Mouse (Mus musculus) gastrocnemius, postnatal 10 days (tissue): Measurements from ENCODE around the gene Shroom1. TPM values are rescaled to one million over a fixed set of nuclear protein-coding genes. Genes with fewer than 3 reads are reported as not detected.

Experiments used
- DNase-seq: peaks from one replicate; pipeline ENCODE4 v3.0.0; 2021; ENCODE audit warnings: mixed read lengths
- total RNA-seq, 2 experiments: library from RNA; stranded (reverse); gene quantifications; 2 replicates each; pipeline ENCODE4 v1.2.3; 2021

Shroom1 gene
- total RNA-seq, 2 experiments from 2014 or later: 0.45 to 0.54 TPM

DNA sequence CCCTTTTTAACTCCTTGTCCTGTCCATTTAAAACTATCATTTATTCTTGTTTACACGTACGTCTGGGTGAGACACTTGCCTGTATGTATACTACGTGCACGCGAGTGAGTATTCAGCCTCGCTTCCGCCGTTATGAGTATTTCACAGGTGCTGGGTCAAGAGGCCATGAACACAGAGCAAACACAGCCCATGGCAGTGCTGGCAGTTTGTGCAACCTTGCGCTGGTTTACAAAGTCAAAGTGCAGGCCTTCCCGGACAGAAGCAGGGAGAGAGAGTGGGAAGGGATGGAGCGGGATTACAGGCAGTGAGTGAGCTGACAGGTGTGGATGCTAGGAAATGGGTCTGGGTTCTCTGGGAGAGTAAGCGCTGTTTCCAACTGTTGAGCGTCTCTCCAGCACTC, 10.8 kb upstream of the Shroom1 start:
- DNase-seq: no peak

DNA sequence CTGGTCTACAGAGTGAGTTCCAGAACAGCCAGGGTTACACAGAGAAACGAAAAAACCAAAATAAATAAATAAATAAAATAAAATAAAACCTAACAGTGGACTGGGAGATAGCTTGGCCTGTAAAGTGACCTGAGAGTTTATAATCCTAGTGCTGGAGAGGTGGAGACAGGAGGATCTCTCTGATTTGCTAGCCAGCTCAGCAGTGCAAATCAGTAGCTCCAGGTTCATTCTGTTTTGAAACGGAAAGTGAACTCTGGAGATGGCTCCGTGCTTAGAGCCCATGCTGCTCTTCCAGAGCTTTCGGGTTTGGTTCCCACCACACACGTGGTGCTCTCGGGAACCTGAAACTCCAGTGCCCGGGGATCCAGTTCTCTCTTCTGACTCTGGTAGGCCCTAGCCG, 9.0 kb upstream of the Shroom1 start:
- no peak for DNase-seq

GRCm38 (mm10) chr11:53448529-53448928, 8.5 kb upstream of the Shroom1 start:
- peak; percentile 47 for DNase-seq

- DNase-seq: no peak
Measured at GRCm38 (mm10) chr11:53450070-53450705, 6.8 kb upstream of the Shroom1 start.

DNA sequence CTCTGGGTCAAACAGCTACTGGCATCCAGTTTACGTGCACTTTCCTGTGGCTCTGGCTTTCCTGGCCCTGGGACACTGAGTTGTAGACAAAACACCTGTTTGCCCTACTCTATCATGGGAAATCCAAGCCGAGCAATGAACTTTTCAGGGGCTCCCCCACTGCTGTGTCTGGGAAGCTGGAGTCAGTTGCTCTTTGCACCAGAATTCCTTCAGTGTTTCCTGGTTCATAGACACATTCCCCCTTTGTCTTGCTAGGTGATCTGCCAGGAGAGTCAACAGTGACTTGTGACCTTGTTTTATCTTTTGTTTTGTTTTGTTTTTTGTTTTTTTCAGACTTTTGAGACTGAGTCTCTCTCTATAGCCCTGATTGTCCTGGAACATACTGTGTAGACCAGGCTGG, 5.6 kb upstream of the Shroom1 start:
- no peak for DNase-seq

- no peak for DNase-seq
Measured at GRCm38 (mm10) chr11:53452396-53452795, 4.6 kb upstream of the Shroom1 start.

- no peak for DNase-seq
Measured at GRCm38 (mm10) chr11:53453031-53453430, 4.0 kb upstream of the Shroom1 start.

DNA sequence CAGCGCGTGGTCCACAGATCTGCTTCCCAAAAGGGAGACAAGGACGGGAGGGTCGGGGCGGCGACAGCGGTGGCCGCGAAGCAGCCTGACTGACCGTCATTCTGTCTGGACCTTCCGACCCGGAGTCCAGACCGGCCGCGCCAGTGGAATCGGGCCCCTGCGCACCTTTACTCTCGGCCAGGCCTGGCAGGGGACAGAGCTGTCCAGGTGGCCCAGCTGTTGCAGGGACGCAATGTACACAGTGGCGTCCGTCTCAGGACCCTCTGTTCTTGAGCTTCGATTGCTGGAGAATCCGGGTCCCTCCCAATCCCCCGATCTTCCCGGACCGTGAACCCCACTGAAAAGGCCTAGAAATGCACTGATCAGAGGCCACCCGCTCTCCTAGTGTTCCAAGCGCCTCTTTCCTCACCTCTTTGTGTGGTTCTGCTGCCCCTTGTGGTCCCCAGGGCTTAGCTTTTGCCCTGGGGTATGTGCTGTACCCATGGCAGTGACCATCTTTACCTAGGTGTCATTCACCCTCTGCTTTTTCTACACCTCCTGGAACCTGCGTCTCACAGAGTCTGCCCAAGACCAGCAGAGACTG, 458 bp downstream of the Shroom1 start:
- no peak for DNase-seq

DNA sequence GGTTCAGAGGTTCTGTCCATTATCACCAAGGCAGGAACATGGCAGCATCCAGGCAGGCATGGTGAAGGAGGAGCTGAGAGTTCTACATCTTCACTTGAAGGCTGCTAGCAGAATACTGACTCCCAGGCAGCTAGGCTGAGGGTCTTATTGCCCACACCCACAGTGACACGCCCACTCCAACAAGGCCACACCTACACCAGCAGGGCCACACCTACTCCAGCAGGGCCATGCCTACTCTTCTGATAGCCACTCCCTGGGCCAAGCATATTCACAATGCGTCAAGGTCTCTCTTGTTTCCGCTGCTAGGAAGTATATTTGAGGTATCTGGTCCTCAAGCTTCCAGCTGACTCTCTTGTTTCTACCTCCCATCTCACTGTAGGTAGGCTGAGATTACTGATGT, 2.0 kb downstream of the Shroom1 start:
- DNase-seq: no peak

DNA sequence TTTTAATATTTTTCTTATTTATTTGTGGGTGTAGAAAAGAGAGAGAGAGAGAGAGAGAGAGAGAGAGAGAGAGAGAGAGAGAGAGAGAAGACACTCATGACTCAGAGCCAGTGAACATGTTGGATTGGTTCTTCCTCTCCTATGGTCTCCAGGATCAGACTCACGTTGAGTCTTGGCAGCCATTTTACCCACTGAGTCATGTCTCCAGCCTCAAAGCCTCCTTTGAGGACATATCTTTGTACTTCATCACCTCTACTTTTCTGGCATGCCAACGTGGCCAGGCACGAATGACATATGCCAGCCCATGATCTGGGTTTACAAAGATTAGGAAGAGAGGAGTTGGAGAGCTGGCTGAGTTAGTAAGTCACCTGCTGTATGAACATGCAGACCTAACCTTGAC, 3.2 kb downstream of the Shroom1 start:
- no peak for DNase-seq

DNA sequence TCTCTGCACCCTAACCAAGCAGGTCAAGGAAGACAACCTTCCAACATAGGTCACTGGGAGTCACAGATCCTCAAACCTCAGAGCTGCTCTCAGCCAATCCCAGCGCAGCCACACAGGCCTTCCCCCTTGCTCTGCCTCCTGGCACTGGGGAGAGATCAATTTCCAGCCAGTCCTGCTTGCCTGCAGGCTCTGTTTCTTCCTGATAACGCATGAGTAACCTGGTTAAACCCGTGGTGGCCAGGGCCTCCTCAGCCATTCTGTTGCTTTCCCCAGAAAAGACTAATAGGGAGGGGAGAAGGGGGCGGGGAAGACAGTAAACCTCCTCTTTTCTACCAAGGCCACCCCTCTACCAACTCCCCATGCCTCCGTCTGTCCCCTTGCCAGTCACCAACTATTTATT, 4.7 kb downstream of the Shroom1 start:
- DNase-seq: no peak

- DNase-seq: peak; percentile 39
Measured at GRCm38 (mm10) chr11:53463551-53464424, 6.8 kb downstream of the Shroom1 start.

GRCm38 (mm10) chr11:53466231-53466971, 9.4 kb downstream of the Shroom1 start:
- DNase-seq: peak; percentile 85

DNA sequence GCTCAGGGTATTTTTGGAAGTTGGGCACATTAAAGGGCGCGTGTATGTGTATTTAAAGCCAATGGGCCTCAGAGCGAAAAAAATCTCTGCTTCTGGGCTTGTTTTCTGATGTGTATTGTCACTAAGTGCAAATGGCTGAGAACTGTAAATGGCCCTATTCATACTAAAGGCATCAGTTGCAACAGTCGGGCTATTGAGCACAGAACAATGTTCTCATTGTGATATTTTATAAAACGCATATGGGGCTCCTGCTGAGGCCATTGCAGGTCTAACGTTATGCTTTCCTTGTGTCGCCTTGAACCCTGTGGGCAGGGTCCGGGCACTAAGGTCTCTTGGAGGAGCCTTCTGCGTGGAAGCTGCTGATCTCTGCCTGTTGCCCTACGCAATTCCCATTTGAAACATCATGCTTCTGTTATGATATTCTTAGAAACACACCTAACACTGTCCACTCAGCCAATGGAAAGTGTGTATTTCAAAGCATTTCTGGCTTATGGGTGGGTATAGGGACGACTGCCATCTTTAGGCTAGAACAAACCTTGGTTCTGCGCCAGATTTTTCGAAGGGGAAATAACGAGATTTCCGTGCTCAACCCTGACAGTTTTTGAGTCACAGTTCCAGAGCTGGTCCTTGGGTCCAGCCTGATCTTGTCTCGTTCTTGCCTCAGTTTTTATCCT, 12.4 kb downstream of the Shroom1 start:
- DNase-seq: peak; percentile 49

DNA sequence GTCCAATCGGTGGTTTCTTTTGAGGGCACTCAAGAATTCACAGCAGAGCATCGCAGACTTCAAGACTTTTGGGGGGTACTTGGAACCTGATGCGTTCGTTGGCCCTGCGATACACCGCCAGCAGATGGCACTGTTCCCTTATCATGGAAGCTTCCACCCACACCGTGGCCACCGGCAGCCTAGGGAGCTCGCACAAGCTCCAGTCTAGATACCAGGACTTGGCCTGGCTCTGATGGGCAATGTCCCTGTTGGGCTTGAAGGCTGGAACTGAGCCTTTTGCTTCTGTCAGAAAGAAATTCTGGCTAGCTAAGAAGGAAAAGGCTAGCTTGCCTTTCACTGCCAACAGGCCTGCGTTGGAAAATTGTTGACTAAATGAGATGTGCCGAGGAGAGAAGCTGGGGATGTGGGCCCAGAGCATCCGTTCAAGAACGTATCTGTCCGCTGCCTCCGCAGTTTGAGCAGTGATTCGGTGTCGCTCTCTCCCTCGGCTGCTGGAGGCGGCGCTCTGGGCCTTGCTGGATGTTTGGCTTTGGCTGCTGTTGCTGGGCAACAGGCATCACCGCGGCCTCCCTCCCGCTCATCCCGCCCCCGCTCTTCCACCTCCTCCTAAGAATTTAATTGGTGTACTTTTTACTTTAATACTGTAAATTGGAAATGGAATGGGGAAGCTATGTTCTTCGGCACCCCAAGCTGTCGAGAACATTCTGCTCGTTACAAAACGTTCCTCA, 13.1 kb downstream of the Shroom1 start, which contains the start of gene Gm9837:
TSS of gene Gm9837 (minus strand) at position 512 of the 728 bp plus-strand sequence.
- peak; percentile 93 for DNase-seq

- no peak for DNase-seq
Measured at GRCm38 (mm10) chr11:53472709-53473108, 15.7 kb downstream of the Shroom1 start.

DNA sequence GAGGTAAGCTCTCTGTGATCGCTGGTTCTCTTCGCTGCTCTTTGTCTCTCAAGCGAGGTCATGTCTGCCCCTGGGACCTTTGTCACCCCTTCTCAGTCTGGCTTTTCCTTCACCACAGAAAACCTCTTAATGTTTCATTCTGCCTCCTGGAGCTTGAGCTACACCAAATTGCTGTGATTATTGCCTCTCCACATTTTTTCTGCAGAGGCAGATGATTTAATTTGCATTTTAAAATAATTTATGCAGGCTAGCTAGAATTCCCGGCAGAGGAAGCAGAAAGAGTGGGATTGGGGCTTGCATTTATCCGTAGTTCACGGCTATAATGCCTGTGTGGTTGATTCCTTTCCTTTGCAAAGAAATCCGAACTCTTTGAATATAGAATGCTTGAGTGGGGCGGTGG, 18.6 kb downstream of the Shroom1 start:
- no peak for DNase-seq

- no peak for DNase-seq
Measured at GRCm38 (mm10) chr11:53477833-53478232, 20.8 kb downstream of the Shroom1 start.

DNA sequence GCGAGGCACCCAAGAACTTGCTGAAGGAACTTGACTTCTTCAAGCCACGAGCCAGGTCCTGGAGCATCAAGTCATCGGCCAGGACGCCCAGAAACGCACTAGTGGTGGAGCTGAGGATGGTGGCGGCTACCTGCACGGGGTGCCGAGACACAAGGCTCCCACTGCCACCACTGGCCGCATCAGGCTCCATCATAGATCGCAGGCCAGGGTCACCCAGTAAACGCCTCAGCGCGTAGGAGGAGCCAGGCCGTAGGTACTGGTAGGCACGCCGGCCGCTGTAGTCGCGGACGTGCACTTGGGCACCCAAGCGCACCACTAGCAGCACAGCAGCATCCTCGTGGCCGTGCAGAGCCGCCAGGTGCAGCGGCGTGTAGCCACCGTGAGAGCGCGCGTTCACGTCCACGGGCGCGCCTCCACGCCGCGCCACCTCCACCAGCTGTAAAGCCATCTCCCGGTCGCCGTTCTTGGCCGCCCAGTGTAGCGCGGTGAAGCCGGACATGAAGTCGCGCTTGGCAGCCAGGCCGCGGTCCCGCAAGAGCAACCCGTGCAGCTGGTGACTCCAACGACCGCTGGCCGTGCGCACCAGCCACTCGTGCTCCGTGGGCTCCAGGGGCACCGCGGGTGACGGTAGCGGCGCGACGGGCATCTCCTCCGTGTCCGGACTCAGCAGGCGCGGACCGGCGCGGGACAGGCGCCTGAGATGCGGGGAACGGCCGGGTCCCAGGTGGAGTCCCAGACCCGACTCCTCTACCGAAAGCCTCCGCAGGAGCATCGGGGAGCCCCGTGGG, 21.6 kb downstream of the Shroom1 start:
- no peak for DNase-seq

DNA sequence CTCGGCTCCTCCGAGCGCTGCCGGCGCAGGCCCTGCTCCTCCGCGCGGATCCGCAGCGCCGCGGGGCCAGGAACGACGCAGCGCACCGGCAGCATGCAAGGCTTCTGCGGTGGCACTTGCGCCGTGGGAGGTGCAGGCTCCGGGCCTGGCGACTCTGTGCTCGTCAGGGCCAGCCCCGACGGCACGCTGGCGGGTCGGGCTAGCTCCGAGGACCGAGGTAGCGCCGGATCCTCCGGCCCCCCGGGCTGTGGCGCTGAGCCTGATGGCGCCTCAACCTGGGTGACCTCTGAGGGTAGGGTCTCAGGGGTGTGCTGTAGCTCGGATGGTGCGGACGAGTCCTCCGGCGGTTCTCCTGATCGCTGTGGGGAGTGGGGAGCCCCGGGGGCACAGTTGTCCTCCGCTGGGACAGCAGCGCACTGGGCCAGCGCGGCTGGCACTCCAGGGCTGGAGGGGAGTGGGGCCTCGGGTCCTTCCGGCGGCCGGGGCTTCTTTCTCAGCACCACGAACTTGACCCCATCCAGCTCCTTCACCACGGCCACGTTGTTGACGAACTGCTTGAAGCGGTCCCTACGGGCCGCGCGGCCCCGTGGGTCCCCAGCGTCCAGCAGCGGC, 22.3 kb downstream of the Shroom1 start:
- DNase-seq: no peak
